Mouse (Mus musculus) heart, embryonic 11.5 days (tissue): ENCODE results near the gene Bcl10. TPM values are rescaled to one million over a fixed set of nuclear protein-coding genes. Genes with fewer than 3 reads are reported as not detected.

Experiments
- ATAC-seq: fragments of 200-750 bp; cut with Nextera tagmentation; replicated peaks from 2 replicates; pipeline ENCODE4 v1.8.0; 2017; ENCODE audit warnings: moderate library complexity; ENCODE audit not compliant: insufficient number of reproducible peaks, low FRiP score, low TSS enrichment
- H3K27ac ChIP-seq: fragments of 300-500 bp; sonication (generic); 2 replicates; pipeline ENCODE4 v1.5.1; 2014; ENCODE audit warnings: mild to moderate bottlenecking, low read depth, low read length
- H3K27me3 ChIP-seq: fragments of 300-500 bp; sonication (generic); 2 replicates; pipeline ENCODE4 v1.6.1; 2014; ENCODE audit warnings: mild to moderate bottlenecking, low read length, mixed read lengths; ENCODE audit not compliant: control insufficient read depth, insufficient read depth
- H3K36me3 ChIP-seq: fragments of 300-500 bp; sonication (generic); 2 replicates; pipeline ENCODE4 v1.6.1; 2014; ENCODE audit warnings: mild to moderate bottlenecking, low read length, moderate library complexity, mixed read lengths; ENCODE audit not compliant: control insufficient read depth, insufficient read depth
- H3K4me1 ChIP-seq: fragments of 300-500 bp; sonication (generic); 2 replicates; pipeline ENCODE4 v1.6.1; 2014; ENCODE audit warnings: low read length; ENCODE audit not compliant: control insufficient read depth, insufficient read depth
- H3K4me2 ChIP-seq: fragments of 300-500 bp; sonication (generic); 2 replicates; pipeline ENCODE4 v1.6.1; 2014; ENCODE audit warnings: mild to moderate bottlenecking, moderate library complexity
- H3K4me3 ChIP-seq: fragments of 300-500 bp; sonication (generic); 2 replicates; pipeline ENCODE4 v1.5.1; 2014; ENCODE audit warnings: low read depth, low read length
- H3K9ac ChIP-seq: fragments of 300-500 bp; sonication (generic); 2 replicates; pipeline ENCODE4 v1.6.1; 2014; ENCODE audit warnings: mild to moderate bottlenecking, low read depth, low read length, moderate library complexity
- H3K9me3 ChIP-seq: fragments of 300-500 bp; sonication (generic); replicated peaks from 2 replicates; pipeline ENCODE4 v1.6.1; 2016; ENCODE audit warnings: low read length; ENCODE audit not compliant: control insufficient read depth
- WGBS: fragments of 180-500 bp; shearing (Covaris S2); extraction: QIAGEN DNeasy Blood & Tissue Kit; methylation state at CpG from one replicate; pipeline ENCODE4 v1.1.7; 2014; ENCODE audit not compliant: insufficient replicate concordance; 5-methylcytosine and 5-hydroxymethylcytosine counted together
- polyA plus RNA-seq: library from polyadenylated mRNA; unstranded; fragments of >200 nt; fragmentation: Nextera tagmentation; extraction: Ambion mirVana; gene quantifications from 2 replicates; pipeline ENCODE4 v1.2.1, GENCODE M21; 2014

The Bcl10 gene
- polyA plus RNA-seq, 1 experiment from 2014 or later = 45.9 TPM

GRCm38 (mm10) chr3:145938405-145939349, 16.1 kb downstream of the Bcl10 start:
- Histone ChIP-seq H3K27ac (peak overlapping the region; percentile 54), H3K9ac (peak overlapping the region; percentile 93), H3K9me3 (no peaks in the 10 kb centered on the region), H3K4me3 (peak overlapping the region; percentile 98), H3K36me3 (peaks cover 2% of the 10 kb centered on the region; the same call in 1 of the 2 replicates), H3K27me3 (no peaks in the 10 kb centered on the region), H3K4me1 (peaks cover 10% of the 10 kb centered on the region), H3K4me2 (peak overlapping the region; percentile 63)
- WGBS = 18% methylated on average over 50 of the region's 50 CpGs
- no peak for ATAC-seq

DNA sequence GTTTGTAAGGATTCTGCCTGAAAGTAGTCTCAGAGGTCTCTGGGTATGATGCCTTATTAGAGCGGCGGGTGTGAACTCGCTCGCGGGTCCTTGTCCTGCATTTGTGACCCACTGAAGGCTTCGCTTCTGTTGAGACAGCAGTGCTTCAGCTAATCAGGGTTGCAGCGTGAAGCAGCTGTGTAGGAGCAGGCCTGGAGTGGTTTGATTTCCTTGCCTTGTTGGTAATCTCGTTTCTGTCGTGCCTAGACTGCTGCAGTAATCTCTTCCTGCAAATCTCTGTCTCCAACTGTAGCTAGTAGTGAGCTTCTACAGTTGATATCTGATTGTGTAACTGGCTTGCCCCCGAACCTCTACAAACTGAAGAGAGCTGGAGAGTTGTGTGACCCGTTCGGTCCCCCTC, 16.8 kb downstream of the Bcl10 start:
- H3K9ac ChIP-seq = peak overlapping the region; percentile 93
- H3K9me3 ChIP-seq = no peaks in the 10 kb centered on the region
- no peak for ATAC-seq
- H3K27me3 ChIP-seq = no peaks in the 10 kb centered on the region
- peak overlapping the region; percentile 98 for H3K4me3 ChIP-seq
- peak overlapping the region; percentile 63 for H3K4me2 ChIP-seq
- 57% methylated on average over 12 of the region's 12 CpGs for WGBS
- H3K27ac ChIP-seq = no peak overlapping the region
- peaks cover 3% of the 10 kb centered on the region; the same call in 1 of the 2 replicates for H3K36me3 ChIP-seq
- peaks cover 10% of the 10 kb centered on the region for H3K4me1 ChIP-seq

GRCm38 (mm10) chr3:145939971-145940370, 17.4 kb downstream of the Bcl10 start:
- ATAC-seq = no peak
- no peak overlapping the region for H3K27ac ChIP-seq
- H3K9me3 ChIP-seq = no peaks in the 10 kb centered on the region
- H3K9ac ChIP-seq = no peak overlapping the region
- H3K27me3 ChIP-seq = no peaks in the 10 kb centered on the region
- no peak overlapping the region for H3K4me3 ChIP-seq
- WGBS = 89% methylated on average over 4 of the region's 4 CpGs
- H3K4me1 ChIP-seq = peaks cover 10% of the 10 kb centered on the region
- no peak overlapping the region for H3K4me2 ChIP-seq
- H3K36me3 ChIP-seq = peaks cover 7% of the 10 kb centered on the region; the same call in 1 of the 2 replicates

DNA sequence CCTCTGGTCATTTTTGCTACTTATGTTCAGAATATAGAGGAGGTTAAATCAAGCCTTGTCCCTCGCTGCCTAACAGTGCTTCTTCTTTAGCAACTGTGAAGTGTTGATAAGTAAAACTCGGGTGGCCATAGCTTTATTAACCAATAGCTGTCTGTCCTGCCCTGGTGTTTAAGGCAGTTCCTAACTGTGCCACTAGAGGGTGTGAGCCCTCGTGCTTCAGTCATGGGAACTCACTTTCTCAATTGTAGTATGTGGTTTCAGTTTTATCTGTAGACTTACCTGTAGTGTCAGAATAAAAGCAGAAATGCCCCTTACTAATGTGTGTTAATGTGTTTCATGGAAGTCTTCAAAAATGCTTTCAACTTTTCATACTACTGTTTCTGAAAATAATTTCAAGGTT, 19.4 kb downstream of the Bcl10 start:
- Histone ChIP-seq H3K4me3 (no peak overlapping the region), H3K9me3 (no peaks in the 10 kb centered on the region), H3K36me3 (peaks cover 9% of the 10 kb centered on the region; the same call in 1 of the 2 replicates), H3K9ac (no peak overlapping the region), H3K4me2 (no peak overlapping the region), H3K27ac (no peak overlapping the region), H3K27me3 (no peaks in the 10 kb centered on the region), H3K4me1 (peaks cover 16% of the 10 kb centered on the region)
- ATAC-seq = no peak
- 6% methylated on average over 3 of the region's 3 CpGs for WGBS

DNA sequence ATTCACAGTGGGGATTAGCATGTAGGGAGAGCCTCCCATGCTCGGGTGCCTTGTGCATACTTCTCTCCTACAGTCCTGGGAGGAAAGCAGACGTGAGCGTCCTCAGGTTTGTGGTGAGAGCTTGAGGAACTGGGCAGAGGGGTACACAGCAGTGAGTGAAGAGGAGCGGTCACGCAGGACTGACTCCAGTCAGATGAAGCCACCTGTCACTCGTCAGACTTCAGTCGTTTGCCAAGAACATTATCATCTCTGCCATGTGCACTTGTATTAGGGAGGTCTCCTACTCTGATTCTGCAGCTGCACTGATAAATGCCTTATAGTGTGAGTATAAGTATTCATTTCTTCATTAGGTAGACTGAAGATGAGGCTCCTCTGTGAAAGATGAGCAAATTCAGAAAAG, 21.7 kb downstream of the Bcl10 start:
- peaks cover 9% of the 10 kb centered on the region for H3K4me1 ChIP-seq
- H3K36me3 ChIP-seq = peaks cover 9% of the 10 kb centered on the region; the same call in 1 of the 2 replicates
- H3K9ac ChIP-seq = no peak overlapping the region
- H3K4me2 ChIP-seq = no peak overlapping the region
- no peak overlapping the region for H3K27ac ChIP-seq
- no peaks in the 10 kb centered on the region for H3K9me3 ChIP-seq
- ATAC-seq = no peak
- H3K4me3 ChIP-seq = no peak overlapping the region
- 75% methylated on average over 7 of the region's 7 CpGs for WGBS
- no peaks in the 10 kb centered on the region for H3K27me3 ChIP-seq

GRCm38 (mm10) chr3:145945904-145946303, 23.3 kb downstream of the Bcl10 start:
- Histone ChIP-seq H3K9me3 (no peaks in the 10 kb centered on the region), H3K36me3 (peaks cover 9% of the 10 kb centered on the region; the same call in 1 of the 2 replicates), H3K27me3 (no peaks in the 10 kb centered on the region), H3K4me1 (peaks cover 12% of the 10 kb centered on the region), H3K4me2 (no peak overlapping the region), H3K9ac (peak overlapping the region; percentile 46; the same call in 1 of the 2 replicates), H3K4me3 (no peak overlapping the region), H3K27ac (peak overlapping the region; percentile 74; the same call in 1 of the 2 replicates)
- WGBS = 89% methylated on average over 3 of the region's 3 CpGs
- ATAC-seq = no peak

GRCm38 (mm10) chr3:145946654-145947053, 24.1 kb downstream of the Bcl10 start:
- 16% methylated on average over 2 of the region's 2 CpGs for WGBS
- H3K9ac ChIP-seq = no peak overlapping the region
- peaks cover 9% of the 10 kb centered on the region; the same call in 1 of the 2 replicates for H3K36me3 ChIP-seq
- peak overlapping the region; percentile 39; the same call in 1 of the 2 replicates for H3K4me2 ChIP-seq
- H3K4me1 ChIP-seq = peaks cover 18% of the 10 kb centered on the region
- no peaks in the 10 kb centered on the region for H3K9me3 ChIP-seq
- H3K27me3 ChIP-seq = no peaks in the 10 kb centered on the region
- peak overlapping the region; percentile 74 for H3K27ac ChIP-seq
- ATAC-seq = no peak
- H3K4me3 ChIP-seq = no peak overlapping the region

DNA sequence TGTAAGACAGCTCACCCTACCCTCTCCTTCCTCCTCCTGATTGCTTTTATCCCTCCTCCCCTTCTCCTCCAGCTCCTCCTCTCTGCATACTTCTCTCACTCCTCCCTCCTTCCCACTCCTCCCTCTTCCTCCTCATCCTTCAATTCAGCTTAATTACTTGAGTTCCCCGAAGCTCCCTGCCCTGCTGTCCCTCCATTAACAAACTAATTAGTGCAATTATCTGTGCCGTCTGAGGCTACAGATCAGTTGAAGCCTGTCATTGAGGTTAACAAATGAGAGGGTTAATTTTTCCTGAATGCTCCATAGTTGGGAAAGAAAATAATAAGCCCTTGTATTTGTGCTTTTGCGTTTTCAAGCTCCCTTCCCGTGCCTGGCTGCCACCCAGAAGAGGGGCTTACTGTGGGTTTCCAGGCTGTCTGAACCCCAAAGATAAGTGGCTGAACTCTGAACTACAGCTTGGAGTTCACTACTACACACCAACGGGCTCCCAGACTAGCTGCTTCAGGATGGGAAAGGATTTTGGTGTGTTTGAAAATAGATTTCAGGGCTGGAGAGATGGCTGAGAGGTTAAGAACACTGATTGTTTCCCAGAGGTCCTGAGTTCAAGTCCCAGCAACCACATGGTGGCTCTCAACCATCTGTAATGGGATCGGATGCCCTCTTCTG, 25.1 kb downstream of the Bcl10 start:
- H3K9me3 ChIP-seq = no peaks in the 10 kb centered on the region
- peaks cover 9% of the 10 kb centered on the region; the same call in 1 of the 2 replicates for H3K36me3 ChIP-seq
- no peaks in the 10 kb centered on the region for H3K27me3 ChIP-seq
- H3K9ac ChIP-seq = no peak overlapping the region
- H3K27ac ChIP-seq = no peak overlapping the region
- no peak overlapping the region for H3K4me3 ChIP-seq
- no peak for ATAC-seq
- no peak overlapping the region for H3K4me2 ChIP-seq
- WGBS = 46% methylated on average over 6 of the region's 6 CpGs
- H3K4me1 ChIP-seq = peaks cover 22% of the 10 kb centered on the region
